Mouse (Mus musculus) mature B cell (primary cell): ENCODE measurements around the gene Tmub2.

Experiments used
- in situ Hi-C: fragments of 300-500 bp; cut with MboI; formaldehyde crosslinking; loops from 2 replicates; pipeline ENCODE4 v1.14.3; 2019

Gene Tmub2

DNA sequence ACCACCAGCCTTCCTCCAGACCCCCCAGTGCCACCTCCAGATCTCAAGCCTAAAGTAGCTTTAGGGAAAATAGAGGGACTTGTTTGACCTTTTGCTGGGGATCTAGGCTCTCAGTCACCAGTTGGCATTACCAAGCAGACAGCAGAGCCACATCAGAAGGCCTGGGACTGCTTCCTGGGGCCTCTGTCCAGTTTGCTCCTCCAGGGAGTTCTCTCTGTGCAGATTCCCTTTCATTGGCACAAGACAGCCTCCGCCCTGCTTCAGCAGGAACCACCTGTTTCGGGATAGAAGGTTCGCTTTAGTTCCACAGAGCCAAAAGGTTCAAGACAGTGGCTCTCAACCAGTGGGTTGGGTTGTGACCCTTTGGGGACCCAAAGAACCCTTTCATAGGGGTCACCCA is 5.1 kb upstream of the Tmub2 start:
- in situ Hi-C loops = loop anchor here (25.0 kb wide), 1 partner anchor 842 kb away; the partner anchor contains the start of genes Ifi35, Ptges3l, Rpl27 and Rundc1

- in situ Hi-C loops = loop anchor here (25.0 kb wide), 1 partner anchor 843 kb away; the partner anchor contains the start of genes Ifi35, Ptges3l, Rpl27 and Rundc1
Observed at GRCm38 (mm10) chr11:102280267-102280666, 4.5 kb upstream of the Tmub2 start.

DNA sequence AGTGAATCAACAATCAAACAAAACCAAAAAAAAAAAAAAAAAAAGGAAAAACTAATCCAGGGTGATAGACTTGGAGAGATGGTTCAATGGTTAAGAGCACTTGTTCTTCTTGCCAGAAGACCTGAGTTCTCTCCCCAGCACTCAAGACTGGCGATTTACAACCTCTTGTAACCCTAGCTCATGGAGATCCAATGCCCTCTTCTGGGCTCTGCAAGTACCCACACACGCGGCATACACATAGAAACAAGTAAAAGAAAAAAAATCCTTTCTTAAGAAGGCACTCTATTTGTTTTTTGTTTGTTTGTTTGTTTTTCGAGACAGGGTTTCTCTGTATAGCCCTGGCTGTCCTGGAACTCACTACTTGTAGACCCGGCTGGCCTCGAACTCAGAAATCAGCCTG is 809 bp upstream of the Tmub2 start:
- in situ Hi-C loops = loop anchor here (25.0 kb wide), 1 partner anchor 847 kb away; the partner anchor contains the start of genes Ifi35, Ptges3l, Rpl27 and Rundc1

- in situ Hi-C loops = loop anchor here (25.0 kb wide), 1 partner anchor 848 kb away; the partner anchor contains the start of genes Ifi35, Ptges3l, Rpl27 and Rundc1
Observed at GRCm38 (mm10) chr11:102285095-102285834, 534 bp downstream of the Tmub2 start.

DNA sequence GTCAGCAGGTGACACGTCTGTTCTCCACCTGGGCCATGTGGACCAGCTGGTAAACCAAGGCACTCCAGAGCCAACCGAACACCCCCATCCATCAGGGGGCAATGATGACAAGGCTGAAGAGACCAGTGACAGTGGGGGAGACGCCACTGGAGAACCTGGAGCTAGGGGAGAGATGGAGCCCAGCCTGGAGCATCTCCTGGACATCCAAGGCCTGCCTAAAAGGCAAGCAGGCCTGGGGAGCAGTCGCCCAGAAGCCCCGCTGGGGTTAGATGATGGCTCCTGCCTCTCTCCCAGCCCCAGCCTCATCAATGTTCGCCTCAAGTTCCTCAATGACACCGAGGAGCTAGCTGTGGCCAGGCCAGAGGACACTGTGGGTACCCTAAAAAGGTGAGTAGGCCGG is 2.8 kb downstream of the Tmub2 start:
- in situ Hi-C loops = loop anchor here (25.0 kb wide), 1 partner anchor 850 kb away; the partner anchor contains the start of genes Ifi35, Ptges3l, Rpl27 and Rundc1

- in situ Hi-C loops = loop anchor here (25.0 kb wide), 1 partner anchor 851 kb away; the partner anchor contains the start of genes Ifi35, Ptges3l, Rpl27 and Rundc1
Observed at GRCm38 (mm10) chr11:102288027-102288804, 3.5 kb downstream of the Tmub2 start.

DNA sequence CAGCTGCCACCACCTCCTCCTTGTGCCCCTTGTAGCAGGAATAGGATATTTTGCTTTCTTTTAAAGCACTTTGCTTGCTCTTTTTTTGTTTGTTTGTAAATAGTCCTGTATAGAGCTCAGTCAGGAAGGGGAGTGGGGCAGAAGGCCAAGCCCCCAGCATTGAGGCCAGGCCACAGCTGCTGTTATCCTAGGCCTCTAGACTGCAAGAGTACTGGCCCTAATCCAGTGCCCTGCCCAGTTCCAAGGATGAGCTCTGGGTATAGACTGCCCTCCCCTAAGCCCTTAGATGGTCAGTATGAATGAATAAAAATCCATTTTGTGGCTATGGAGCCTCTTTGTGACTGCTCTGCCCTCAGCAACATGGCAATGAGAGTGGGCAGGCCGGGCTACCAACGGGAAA is 4.2 kb downstream of the Tmub2 start:
- in situ Hi-C loops = loop anchor here (25.0 kb wide), 1 partner anchor 852 kb away; the partner anchor contains the start of genes Ifi35, Ptges3l, Rpl27 and Rundc1

DNA sequence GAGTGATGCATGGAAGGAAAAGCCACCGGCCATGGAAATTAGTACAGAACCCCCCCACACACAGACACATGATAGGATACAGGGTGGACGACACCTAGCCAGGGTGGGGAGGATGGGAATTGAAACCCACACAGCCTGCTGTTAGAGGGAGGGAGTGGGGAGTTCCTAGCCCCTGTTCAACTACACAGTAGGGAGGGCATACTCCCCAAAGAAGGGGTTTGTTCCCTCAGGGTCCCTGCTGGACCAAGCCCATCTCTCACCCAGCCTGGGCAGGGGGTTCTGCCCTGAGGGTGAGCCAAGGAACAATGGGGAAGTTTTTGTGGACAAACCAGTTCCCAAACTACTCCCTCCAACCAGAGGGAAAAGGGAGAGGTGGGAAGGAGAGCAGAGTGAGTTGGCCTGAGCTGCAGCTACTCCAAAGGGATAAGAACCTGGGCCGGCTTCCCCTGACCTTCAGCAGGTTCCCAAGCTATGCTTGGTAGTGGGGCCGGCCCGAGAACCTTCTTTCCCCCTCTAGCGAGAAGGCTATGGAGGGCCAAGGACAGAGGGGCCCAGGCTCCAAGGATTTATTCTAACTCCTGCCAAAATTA is 4.9 kb downstream of the Tmub2 start:
- in situ Hi-C loops = loop anchor here (25.0 kb wide), 1 partner anchor 852 kb away; the partner anchor contains the start of genes Ifi35, Ptges3l, Rpl27 and Rundc1

DNA sequence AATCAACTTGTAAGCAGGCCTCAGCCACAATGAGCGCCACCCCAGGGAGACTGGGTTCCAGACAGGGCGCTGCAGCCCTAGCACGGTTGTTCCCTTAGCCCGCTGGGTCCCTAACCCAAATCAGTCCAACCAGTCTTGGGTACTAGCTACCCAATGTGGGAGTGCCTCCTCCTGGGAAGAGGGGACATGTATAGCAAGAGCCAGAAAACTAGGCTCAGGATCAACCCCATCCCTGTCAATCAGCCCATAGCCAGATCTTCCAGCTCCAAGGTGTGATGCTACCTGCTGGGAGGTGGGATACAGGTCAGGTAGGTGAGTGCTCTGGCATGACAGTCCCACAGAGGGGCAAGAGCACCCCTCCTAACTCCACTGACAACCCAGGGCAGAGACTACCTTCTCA is 5.4 kb downstream of the Tmub2 start:
- in situ Hi-C loops = loop anchor here (25.0 kb wide), 1 partner anchor 853 kb away; the partner anchor contains the start of genes Ifi35, Ptges3l, Rpl27 and Rundc1

GRCm38 (mm10) chr11:102291051-102291535 is 6.4 kb downstream of the Tmub2 start:
- in situ Hi-C loops = loop anchor here (25.0 kb wide), 1 partner anchor 854 kb away; the partner anchor contains the start of genes Ifi35, Ptges3l, Rpl27 and Rundc1

DNA sequence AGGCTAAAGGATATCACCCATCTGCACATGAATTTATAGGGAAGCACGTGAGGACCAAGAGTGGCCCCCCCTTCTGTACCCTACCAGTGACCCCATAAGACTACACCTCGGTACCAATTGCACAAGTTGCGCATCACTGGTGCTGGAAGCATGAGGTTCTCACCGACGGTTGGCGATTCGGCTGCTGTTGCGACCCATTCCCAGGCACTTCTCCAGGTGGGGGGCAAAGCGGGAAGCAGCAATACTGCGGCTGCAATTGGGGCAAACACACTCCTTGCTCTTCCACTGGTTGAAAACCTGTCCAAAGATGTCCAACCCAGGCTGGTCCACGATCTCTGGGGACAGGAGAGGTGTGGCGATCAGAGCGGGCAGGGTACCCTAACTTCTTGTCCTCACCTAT is 9.2 kb downstream of the Tmub2 start:
- in situ Hi-C loops = loop anchor here (25.0 kb wide), 1 partner anchor 857 kb away; the partner anchor contains the start of genes Ifi35, Ptges3l, Rpl27 and Rundc1

GRCm38 (mm10) chr11:102294416-102294815 is 9.7 kb downstream of the Tmub2 start:
- in situ Hi-C loops = loop anchor here (25.0 kb wide), 1 partner anchor 857 kb away; the partner anchor contains the start of genes Ifi35, Ptges3l, Rpl27 and Rundc1

DNA sequence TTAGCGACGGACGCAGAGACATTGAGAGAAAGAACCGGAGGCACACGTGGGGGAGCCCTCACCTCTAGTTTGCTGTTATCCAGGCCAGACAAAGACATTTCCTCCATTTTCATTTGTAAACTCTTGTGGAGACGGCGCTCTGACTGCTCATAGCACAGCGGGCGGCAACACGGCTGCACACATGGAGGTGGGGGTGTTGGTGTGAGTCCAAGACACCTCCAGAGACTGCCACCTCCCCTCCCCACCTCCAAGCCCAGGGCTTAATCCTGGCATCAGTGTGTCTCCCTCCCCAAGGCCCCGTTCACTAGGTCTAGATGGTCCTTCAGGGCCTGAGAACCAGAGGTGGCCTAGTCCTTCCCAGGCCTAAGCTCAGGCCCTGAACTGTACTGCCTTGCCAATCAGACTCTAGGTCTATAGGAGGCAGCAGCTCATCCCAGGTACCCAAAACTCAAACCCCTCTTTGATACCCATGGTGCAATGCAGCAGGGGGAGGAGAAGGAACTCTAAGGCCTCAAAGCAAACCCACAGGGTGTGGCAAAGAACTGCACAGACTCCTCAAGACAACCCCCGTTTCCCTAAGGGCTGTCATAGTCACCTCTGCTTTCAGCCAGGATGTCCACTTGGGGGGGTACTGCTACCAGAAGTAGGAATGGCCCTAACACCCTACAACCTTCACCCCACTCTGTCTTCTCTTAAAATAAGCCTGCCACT is 10.3 kb downstream of the Tmub2 start:
- in situ Hi-C loops = loop anchor here (25.0 kb wide), 1 partner anchor 858 kb away; the partner anchor contains the start of genes Ifi35, Ptges3l, Rpl27 and Rundc1

- in situ Hi-C loops = loop anchor here (25.0 kb wide), 1 partner anchor 859 kb away; the partner anchor contains the start of genes Ifi35, Ptges3l, Rpl27 and Rundc1
Observed at GRCm38 (mm10) chr11:102295598-102296471, 11.1 kb downstream of the Tmub2 start.

DNA sequence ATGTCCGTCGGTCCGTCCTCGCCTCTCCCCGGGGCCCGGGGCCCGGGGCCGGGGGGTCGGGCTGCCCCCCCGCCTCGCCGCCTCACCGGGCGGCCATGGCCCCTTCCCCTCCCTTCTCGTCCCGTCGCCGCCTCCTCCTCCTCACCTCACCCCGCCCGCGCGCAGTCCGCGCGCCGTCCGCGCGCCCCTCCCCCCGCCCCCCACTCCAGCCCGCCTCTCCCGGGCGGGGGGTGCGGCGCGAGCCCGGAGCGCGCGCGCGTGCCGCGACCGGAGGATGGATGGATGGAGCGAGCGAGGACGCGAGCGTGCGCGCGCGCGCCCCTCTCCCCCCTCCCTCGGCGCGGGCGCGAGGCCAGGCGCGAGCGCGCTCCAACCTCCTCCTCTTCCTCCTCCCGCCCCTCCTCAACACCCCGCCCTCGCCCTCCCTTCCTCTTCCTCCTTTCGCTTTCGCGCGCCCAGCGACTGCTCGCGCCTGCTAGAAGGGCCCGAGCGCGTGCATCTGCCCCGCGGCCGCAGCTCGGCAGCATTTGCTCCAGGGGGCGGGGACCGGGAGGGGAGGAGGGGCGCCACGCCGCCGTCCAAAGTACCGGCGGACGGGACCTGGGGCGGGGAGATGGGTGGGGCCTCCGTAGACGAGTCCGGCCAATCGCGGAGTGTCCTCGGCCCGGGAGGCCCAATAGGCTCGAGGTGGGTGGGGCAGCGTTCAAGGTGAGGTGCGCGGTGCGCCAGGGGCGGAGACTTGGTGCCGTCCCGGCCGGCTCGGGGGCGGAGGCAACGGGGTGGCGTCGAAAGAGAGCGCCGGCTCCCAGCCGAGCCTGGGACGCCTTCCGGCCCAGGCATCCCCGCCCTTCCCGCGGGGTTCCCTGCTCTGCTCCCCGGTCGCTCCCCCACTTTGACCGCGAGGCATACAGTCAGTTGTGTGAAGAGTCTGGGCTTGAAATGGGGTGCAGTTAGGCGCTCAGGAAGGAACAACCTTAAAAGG is 12.1 kb downstream of the Tmub2 start, which contains the start of gene Atxn7l3:
Gene Atxn7l3 (minus strand): TSS at position 141 of the 982 bp plus-strand sequence.
- in situ Hi-C loops = loop anchor here (25.0 kb wide), 1 partner anchor 859 kb away; the partner anchor contains the start of genes Ifi35, Ptges3l, Rpl27 and Rundc1

DNA sequence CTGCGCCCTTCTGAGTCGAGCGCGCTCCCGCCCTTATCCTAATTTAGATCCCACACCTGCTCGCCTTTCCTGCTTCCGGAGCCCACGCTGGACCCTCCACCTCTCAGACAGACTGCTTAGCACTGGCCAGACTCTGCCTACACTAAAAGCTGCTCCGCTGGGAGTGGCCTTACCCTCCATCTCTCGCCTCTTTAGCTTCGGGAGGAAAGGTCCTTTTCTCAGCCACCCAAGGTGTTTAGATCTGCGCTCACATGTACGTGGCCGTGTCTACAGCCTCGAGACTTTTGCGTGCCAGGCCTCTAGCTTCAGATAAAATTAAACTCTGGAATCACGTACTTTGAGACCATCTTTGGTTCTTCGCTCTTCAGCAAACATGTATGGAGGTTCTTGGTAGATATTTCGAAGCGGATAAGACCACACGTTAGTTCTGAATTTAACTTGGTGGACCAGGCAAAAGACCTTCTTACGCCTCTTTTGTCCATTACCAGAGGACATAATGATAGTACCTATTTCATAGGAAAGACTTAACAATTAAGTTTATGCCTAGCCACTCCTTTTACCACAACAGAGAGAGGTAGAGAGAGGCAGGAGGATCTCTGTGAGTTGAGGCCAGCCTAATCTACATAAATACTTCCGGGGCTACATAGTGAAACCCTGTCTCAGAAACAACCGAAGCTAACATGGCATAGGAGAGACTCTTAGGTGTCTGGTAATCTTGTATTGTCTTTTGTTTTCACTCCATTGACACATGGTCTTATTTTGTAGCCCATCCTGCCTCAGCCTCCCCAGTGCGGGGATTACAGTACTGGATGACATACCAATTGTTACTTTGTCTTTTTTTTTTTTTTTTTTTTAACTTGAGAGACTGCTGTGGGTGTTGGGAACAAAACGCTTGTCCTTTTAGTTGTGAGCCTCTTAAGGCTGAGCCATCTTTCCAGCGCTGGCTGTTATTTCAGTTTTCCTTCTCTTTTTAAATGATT is 13.1 kb downstream of the Tmub2 start:
- in situ Hi-C loops = loop anchor here (25.0 kb wide), 1 partner anchor 861 kb away; the partner anchor contains the start of genes Ifi35, Ptges3l, Rpl27 and Rundc1
